Mouse (Mus musculus): ENCODE results near the gene Tmem52b.

- TF ChIP-seq CTCF (IDR thresholded peaks at IDR 0.05; ENCODE audit: borderline replicate concordance, extremely low read depth, insufficient read depth, insufficient read length) (no peak), POLR2A (IDR thresholded peaks at IDR 0.05; ENCODE audit: borderline replicate concordance, extremely low read depth, insufficient read depth, insufficient read length, poor library complexity, severe bottlenecking) (no peak)
Observed at GRCm38 (mm10) chr6:129532942-129533860, 20.8 kb downstream of the Tmem52b start, which contains the start of gene Gabarapl1.
